Mouse (Mus musculus): ENCODE measurements around the gene Nrn1l. TPM values are rescaled to one million over a fixed set of nuclear protein-coding genes. Genes with fewer than 3 reads are reported as not detected.

Nrn1l gene
- polyA plus RNA-seq, 1 experiment: 0.90 TPM

GRCm38 (mm10) chr8:105856168-105856835, 37.1 kb upstream of the Nrn1l start:
- no peak for DNase-seq (ENCODE audit: low read depth)
- TF ChIP-seq CTCF (IDR thresholded peaks at IDR 0.05; ENCODE audit: borderline replicate concordance, extremely low read depth, insufficient read depth, insufficient read length): no peak
- TF ChIP-seq POLR2A (IDR thresholded peaks at IDR 0.05; ENCODE audit: borderline replicate concordance, extremely low read depth, insufficient read depth, insufficient read length, poor library complexity, severe bottlenecking): no peak

GRCm38 (mm10) chr8:105858495-105858894, 34.9 kb upstream of the Nrn1l start:
- no peak for DNase-seq (ENCODE audit: low read depth)
- TF ChIP-seq POLR2A (IDR thresholded peaks at IDR 0.05; ENCODE audit: borderline replicate concordance, extremely low read depth, insufficient read depth, insufficient read length, poor library complexity, severe bottlenecking) (no peak), CTCF (IDR thresholded peaks at IDR 0.05; ENCODE audit: borderline replicate concordance, extremely low read depth, insufficient read depth, insufficient read length) (no peak)

GRCm38 (mm10) chr8:105859314-105859713, 34.1 kb upstream of the Nrn1l start:
- no peak for TF ChIP-seq CTCF (IDR thresholded peaks at IDR 0.05; ENCODE audit: borderline replicate concordance, extremely low read depth, insufficient read depth, insufficient read length)
- TF ChIP-seq POLR2A (IDR thresholded peaks at IDR 0.05; ENCODE audit: borderline replicate concordance, extremely low read depth, insufficient read depth, insufficient read length, poor library complexity, severe bottlenecking): no peak
- DNase-seq (ENCODE audit: low read depth): no peak

- TF ChIP-seq CTCF (IDR thresholded peaks at IDR 0.05; ENCODE audit: borderline replicate concordance, extremely low read depth, insufficient read depth, insufficient read length): no peak
- TF ChIP-seq POLR2A (IDR thresholded peaks at IDR 0.05; ENCODE audit: borderline replicate concordance, extremely low read depth, insufficient read depth, insufficient read length, poor library complexity, severe bottlenecking): peak; percentile 95
- peak; percentile 99 for DNase-seq (ENCODE audit: low read depth)
Observed at GRCm38 (mm10) chr8:105860143-105860981, 33.0 kb upstream of the Nrn1l start, which contains the start of gene Nutf2. Gene Nutf2, plus strand, starts transcription at chr8:105860580.

- TF ChIP-seq CTCF (IDR thresholded peaks at IDR 0.05; ENCODE audit: borderline replicate concordance, extremely low read depth, insufficient read depth, insufficient read length) (peak; percentile 10; the same call in 1 of the 2 replicates), POLR2A (IDR thresholded peaks at IDR 0.05; ENCODE audit: borderline replicate concordance, extremely low read depth, insufficient read depth, insufficient read length, poor library complexity, severe bottlenecking) (no peak)
Observed at GRCm38 (mm10) chr8:105861951-105862350, 31.4 kb upstream of the Nrn1l start.

GRCm38 (mm10) chr8:105866364-105867029, 26.9 kb upstream of the Nrn1l start:
- DNase-seq (ENCODE audit: low read depth): no peak
- peak; percentile 23; the same call in 1 of the 2 replicates for TF ChIP-seq CTCF (IDR thresholded peaks at IDR 0.05; ENCODE audit: borderline replicate concordance, extremely low read depth, insufficient read depth, insufficient read length)
- TF ChIP-seq POLR2A (IDR thresholded peaks at IDR 0.05; ENCODE audit: borderline replicate concordance, extremely low read depth, insufficient read depth, insufficient read length, poor library complexity, severe bottlenecking): no peak

More at GRCm38 (mm10) chr8:105861951-105862350, 31.4 kb upstream of the Nrn1l start:
- peak; percentile 20 for DNase-seq (ENCODE audit: low read depth)

- TF ChIP-seq CTCF (IDR thresholded peaks at IDR 0.05; ENCODE audit: borderline replicate concordance, extremely low read depth, insufficient read depth, insufficient read length) (no peak), POLR2A (IDR thresholded peaks at IDR 0.05; ENCODE audit: borderline replicate concordance, extremely low read depth, insufficient read depth, insufficient read length, poor library complexity, severe bottlenecking) (no peak)
- no peak for DNase-seq (ENCODE audit: low read depth)
Observed at GRCm38 (mm10) chr8:105874301-105874700, 19.1 kb upstream of the Nrn1l start.

- TF ChIP-seq POLR2A (IDR thresholded peaks at IDR 0.05; ENCODE audit: borderline replicate concordance, extremely low read depth, insufficient read depth, insufficient read length, poor library complexity, severe bottlenecking) (peak; percentile 76; the same call in 1 of the 2 replicates), CTCF (IDR thresholded peaks at IDR 0.05; ENCODE audit: borderline replicate concordance, extremely low read depth, insufficient read depth, insufficient read length) (no peak)
- peak; percentile 91 for DNase-seq (ENCODE audit: low read depth)
Observed at GRCm38 (mm10) chr8:105880754-105881520, 12.4 kb upstream of the Nrn1l start, which contains the start of gene Edc4. Gene Edc4, plus strand, starts transcription at chr8:105880881.

- no peak for TF ChIP-seq CTCF (IDR thresholded peaks at IDR 0.05; ENCODE audit: borderline replicate concordance, extremely low read depth, insufficient read depth, insufficient read length)
- no peak for TF ChIP-seq POLR2A (IDR thresholded peaks at IDR 0.05; ENCODE audit: borderline replicate concordance, extremely low read depth, insufficient read depth, insufficient read length, poor library complexity, severe bottlenecking)
- DNase-seq (ENCODE audit: low read depth): no peak
Observed at GRCm38 (mm10) chr8:105889756-105890465, 3.5 kb upstream of the Nrn1l start.

- TF ChIP-seq POLR2A (IDR thresholded peaks at IDR 0.05; ENCODE audit: borderline replicate concordance, extremely low read depth, insufficient read depth, insufficient read length, poor library complexity, severe bottlenecking) (no peak), CTCF (IDR thresholded peaks at IDR 0.05; ENCODE audit: borderline replicate concordance, extremely low read depth, insufficient read depth, insufficient read length) (no peak)
- no peak for DNase-seq (ENCODE audit: low read depth)
Observed at GRCm38 (mm10) chr8:105890870-105891269, 2.5 kb upstream of the Nrn1l start.

Data from brain, embryonic 14.5 days (tissue).